Mouse (Mus musculus) right cerebral cortex, postnatal 10 days (tissue): ENCODE measurements around the gene Ms4a3.

Source experiments
- DNase-seq, 2 experiments: peaks; one replicate each; pipeline ENCODE4 v3.0.0; 2021; ENCODE audit warnings: low spot score in 2 of 2

Ms4a3 gene

DNA sequence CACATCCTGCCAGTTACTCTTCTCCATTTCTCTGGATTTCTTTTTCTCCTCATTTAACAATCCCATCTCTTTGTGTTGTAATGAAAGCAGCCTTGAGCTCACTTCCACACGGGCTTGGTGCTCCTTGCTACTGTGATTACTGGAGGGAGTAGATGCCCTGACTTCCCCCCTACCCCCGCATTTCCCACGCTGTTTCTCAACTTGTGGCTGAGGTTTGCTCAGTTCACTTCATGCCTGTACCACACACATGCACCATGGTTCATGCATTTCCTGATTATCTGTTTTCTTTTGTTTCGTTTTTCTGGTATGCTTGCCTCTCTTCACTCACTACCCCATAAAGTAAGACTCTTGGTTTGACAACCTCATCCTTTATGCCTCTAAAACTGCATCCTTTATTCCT is 51.4 kb downstream of the Ms4a3 start:
- no peak for DNase-seq
